Mouse (Mus musculus): Measurements from ENCODE around the gene Gm21294.
A peak's percentile ranks its signal among the peaks of the same experiment; 100 is the strongest.
"Not testable (repeated sequence)": the region's sequence is repeated elsewhere in the genome, so short reads cannot be mapped to it uniquely, and the experiment has no call there.

Gene Gm21294

GRCm38 (mm10) chrY:89052506-89052905 lies at the start of gene Gm21294:
Gene Gm21294 (plus strand): TSS chrY:89052806.
- not testable (repeated sequence) for DNase-seq

- peak; percentile 12 for DNase-seq
Observed at GRCm38 (mm10) chrY:89126246-89126645, 73.6 kb downstream of the Gm21294 start.
